Mouse (Mus musculus) bone marrow, adult 2 months (tissue): ENCODE results near the gene Mgat1. TPM values are rescaled to one million over a fixed set of nuclear protein-coding genes. Genes with fewer than 3 reads are reported as not detected.
"Not testable (repeated sequence)": the region's sequence is repeated elsewhere in the genome, so short reads cannot be mapped to it uniquely, and the experiment has no call there.

Experiments used
- H3K27ac ChIP-seq: fragments of 200-500 bp; 2 replicates; pipeline ENCODE4 v1.5.1; 2012; ENCODE audit warnings: low read depth, mild to moderate bottlenecking, control low read depth, inconsistent platforms, low read length; ENCODE audit not compliant: control insufficient read depth, poor library complexity, insufficient read depth
- H3K4me1 ChIP-seq: fragments of 200-500 bp; 2 replicates; pipeline ENCODE4 v1.6.1; 2011; ENCODE audit warnings: low read length; ENCODE audit not compliant: control insufficient read depth, insufficient read depth
- H3K4me3 ChIP-seq: fragments of 200-500 bp; replicated peaks from 2 replicates; pipeline ENCODE3; 2011; ENCODE audit warnings: mild to moderate bottlenecking, low read depth, low read length, control low read depth; ENCODE audit not compliant: control insufficient read depth
- CTCF ChIP-seq: fragments of 200-500 bp; IDR thresholded peaks from 2 replicates; pipeline ENCODE4 v1.5.1; 2011; ENCODE audit warnings: low read length, control low read depth; ENCODE audit not compliant: control insufficient read depth, insufficient read depth
- POLR2A ChIP-seq: fragments of 200-500 bp; IDR thresholded peaks from 2 replicates; pipeline ENCODE4 v1.6.1; 2011; ENCODE audit warnings: low read depth, mild to moderate bottlenecking, control low read depth, low read length, borderline replicate concordance; ENCODE audit not compliant: control insufficient read depth
- WGBS: fragments of 180-500 bp; shearing (Covaris S2); methylation state at CpG from one replicate; pipeline ENCODE4 v1.1.7; 2018; 5-methylcytosine and 5-hydroxymethylcytosine counted together
- polyA plus RNA-seq: library from polyadenylated mRNA; stranded (reverse); fragments of >200 nt; gene quantifications from 2 replicates; pipeline ENCODE4 v1.2.4, GENCODE M21; 2011; ENCODE audit warnings: low replicate concordance; ENCODE audit not compliant: missing spikeins, insufficient read depth, insufficient read length

Mgat1 gene
- polyA plus RNA-seq, 1 experiment = 63.1 TPM

GRCm38 (mm10) chr11:49273834-49274519, 30.0 kb downstream of the Mgat1 start:
- Histone ChIP-seq H3K27ac (no peak overlapping the region), H3K4me3 (no peak overlapping the region), H3K4me1 (no peaks in the 10 kb centered on the region)
- WGBS = 80% methylated on average over 11 of the region's 11 CpGs
- no peak for TF ChIP-seq POLR2A
- TF ChIP-seq CTCF = no peak

- no peak for TF ChIP-seq POLR2A
- no peak for TF ChIP-seq CTCF
- Histone ChIP-seq H3K27ac (no peak within 1 kb of the TSS), H3K4me3 (no peak within 1 kb of the TSS), H3K4me1 (no peaks in the 10 kb centered on the region)
- WGBS = 59% methylated on average over 3 of the region's 3 CpGs
Observed at GRCm38 (mm10) chr11:49278222-49278621, 34.2 kb downstream of the Mgat1 start, which contains the start of gene Olfr1393. Olfr1393 (plus strand) TSS chr11:49278304.

DNA sequence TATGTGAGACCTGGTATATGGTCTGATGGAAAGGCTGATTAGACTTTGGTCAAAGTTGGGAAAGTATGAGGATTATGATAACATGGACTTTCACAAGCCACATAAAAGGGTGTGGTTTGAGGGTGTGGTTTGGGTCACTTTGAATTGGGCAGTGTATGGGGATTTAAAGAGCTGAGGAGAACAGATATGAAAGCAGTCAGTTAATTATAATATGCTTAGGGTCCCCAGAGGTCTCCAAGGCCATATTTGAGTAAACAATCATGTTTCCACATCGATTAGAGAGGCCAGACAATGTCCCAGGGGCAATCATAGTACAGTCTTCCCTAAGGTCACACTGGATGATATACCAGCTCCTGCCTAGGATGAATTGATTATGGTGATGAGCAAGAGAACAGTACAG, 41.0 kb downstream of the Mgat1 start, which contains the start of gene Olfr1392:
Gene Olfr1392, plus strand, starts transcription at position 301 of the 400 bp plus-strand sequence.
- not testable (repeated sequence) for H3K27ac ChIP-seq, H3K4me3 ChIP-seq, H3K4me1 ChIP-seq
- WGBS = 40% methylated on average over 1 of the region's 1 CpGs

- Histone ChIP-seq H3K27ac (no peak overlapping the region), H3K4me3 (no peak overlapping the region), H3K4me1 (no peaks in the 10 kb centered on the region)
- TF ChIP-seq POLR2A (no peak), CTCF (no peak)
- WGBS = 75% methylated on average over 2 of the region's 2 CpGs
Observed at GRCm38 (mm10) chr11:49287251-49287650, 43.3 kb downstream of the Mgat1 start.

DNA sequence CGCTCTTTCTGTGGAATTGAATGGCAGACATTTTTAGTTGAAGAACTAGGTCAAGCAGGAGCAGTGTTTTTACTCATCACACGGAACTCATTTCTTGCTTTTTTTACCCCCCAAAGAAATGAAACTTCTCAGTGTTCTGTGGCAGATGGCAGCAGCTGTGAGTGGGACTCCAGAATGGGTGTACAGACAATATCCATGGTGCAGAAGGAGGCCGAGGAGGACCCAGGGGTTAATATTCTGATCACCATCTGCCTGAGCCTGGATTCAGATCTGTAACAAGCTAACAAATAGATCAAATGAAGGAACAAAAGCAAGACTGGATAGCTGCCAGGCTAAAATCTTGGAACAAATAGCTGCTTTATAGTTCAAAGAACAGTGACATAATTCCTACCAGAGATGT, 48.8 kb downstream of the Mgat1 start:
- Histone ChIP-seq H3K4me3 (no peak overlapping the region), H3K27ac (no peak overlapping the region), H3K4me1 (no peaks in the 10 kb centered on the region)
- WGBS = 76% methylated on average over 3 of the region's 3 CpGs
- TF ChIP-seq CTCF = no peak
- no peak for TF ChIP-seq POLR2A

DNA sequence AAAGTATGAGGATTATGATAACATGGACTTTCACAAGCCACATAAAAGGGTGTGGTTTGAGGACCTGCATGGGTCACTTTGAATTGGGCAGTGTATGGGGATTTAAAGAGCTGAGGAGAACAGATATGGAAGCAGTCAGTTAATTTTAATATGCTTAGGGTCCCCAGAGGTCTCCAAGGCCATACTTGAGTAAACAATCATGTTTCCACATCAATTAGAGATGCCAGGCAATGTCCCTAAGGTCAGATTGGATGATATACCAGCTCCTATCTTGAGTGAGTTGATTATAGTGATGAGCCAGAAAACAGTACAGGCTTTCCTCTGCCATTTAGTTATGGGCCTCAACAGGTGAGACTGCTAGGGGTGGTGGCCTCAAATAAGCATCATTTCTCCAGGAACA, 60.5 kb downstream of the Mgat1 start, which contains the start of gene Olfr10:
Gene Olfr10, plus strand, starts transcription at position 301 of the 400 bp plus-strand sequence.
- TF ChIP-seq POLR2A (no peak), CTCF (no peak)
- Histone ChIP-seq H3K27ac (no peak within 1 kb of the TSS), H3K4me1 (no peaks in the 10 kb centered on the region), H3K4me3 (no peak within 1 kb of the TSS)

DNA sequence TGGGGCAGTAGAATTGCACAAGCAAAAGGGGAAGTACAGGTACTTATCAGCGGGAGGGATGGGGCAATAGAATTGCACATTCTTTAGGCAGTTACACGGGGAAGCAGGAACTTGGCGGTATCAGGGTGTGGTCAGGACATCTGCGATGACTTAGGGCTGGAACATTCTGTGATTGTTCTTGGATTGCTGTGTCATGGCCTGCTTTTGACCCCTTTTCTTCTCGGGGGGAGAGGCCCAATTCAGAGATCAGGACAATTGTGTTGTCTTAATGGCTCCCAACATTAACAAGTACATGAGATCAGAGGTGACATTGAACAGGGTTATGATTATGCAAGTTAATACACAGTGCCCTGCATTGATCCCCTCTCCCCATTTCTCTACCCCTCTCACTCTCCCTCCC, 64.6 kb downstream of the Mgat1 start:
- WGBS = 47% methylated on average over 5 of the region's 5 CpGs
- not testable (repeated sequence) for H3K4me3 ChIP-seq, H3K27ac ChIP-seq, H3K4me1 ChIP-seq

Other genes with a start within 250 kb of the Mgat1 start
- gene 9930111J21Rik2, start 192.9 kb upstream of the Mgat1 start, polyA plus RNA-seq = 9.1 and 13.8 TPM in 2 replicates
- gene Tgtp2, start 180.0 kb upstream of the Mgat1 start, polyA plus RNA-seq = 7.7 TPM in 1 of 2 replicates, not detected in the other
- 18.2 and 26.2 TPM in 2 replicates for gene Ifi47, start 167.6 kb upstream of the Mgat1 start, polyA plus RNA-seq
- not detected in 2 replicates for gene Olfr1396, start 129.3 kb upstream of the Mgat1 start, polyA plus RNA-seq
- gene Olfr1395, start 101.9 kb upstream of the Mgat1 start, polyA plus RNA-seq = not detected in 2 replicates
- gene Olfr1394, start 89.8 kb upstream of the Mgat1 start, polyA plus RNA-seq = not detected in 2 replicates
- gene Btnl9, start 57.0 kb upstream of the Mgat1 start, polyA plus RNA-seq = 2.1 and 4.9 TPM in 2 replicates
- 10.4 and 12.0 TPM in 2 replicates for gene Zfp62, start 40.9 kb upstream of the Mgat1 start, polyA plus RNA-seq
- gene Olfr1393, start 34.1 kb downstream of the Mgat1 start, polyA plus RNA-seq = 0.50 TPM in 1 of 2 replicates, not detected in the other
- gene Olfr1392, start 41.1 kb downstream of the Mgat1 start, polyA plus RNA-seq = not detected in 2 replicates
- not detected in 2 replicates for gene Olfr10, start 60.5 kb downstream of the Mgat1 start, polyA plus RNA-seq
- gene Olfr1391, start 78.6 kb downstream of the Mgat1 start, polyA plus RNA-seq = not detected in 2 replicates
- not detected in 2 replicates for gene Olfr1390, start 91.0 kb downstream of the Mgat1 start, polyA plus RNA-seq
- gene Olfr1389, start 178.9 kb downstream of the Mgat1 start, polyA plus RNA-seq = not detected in 2 replicates
- 0.54 and 0.65 TPM in 2 replicates for gene Olfr1388, start 192.4 kb downstream of the Mgat1 start, polyA plus RNA-seq
- not detected in 2 replicates for gene Olfr1387, start 211.2 kb downstream of the Mgat1 start, polyA plus RNA-seq
- gene Olfr1386, start 220.9 kb downstream of the Mgat1 start, polyA plus RNA-seq = not detected in 2 replicates
- gene Olfr1385, start 244.9 kb downstream of the Mgat1 start, polyA plus RNA-seq = 1.1 TPM in 2 replicates